Mouse (Mus musculus) erythroblast, embryonic 14.5 days (primary cell): ENCODE data around the gene Ppm1f.

ENCODE experiments used
- GATA1 ChIP-seq: IDR thresholded peaks from 2 replicates; pipeline ENCODE4 v1.6.1; 2012; ENCODE audit warnings: low read length, inconsistent platforms, mixed read lengths
- TAL1 ChIP-seq: IDR thresholded peaks from 3 replicates; pipeline ENCODE4 v1.6.1; 2012; ENCODE audit warnings: low read length, inconsistent platforms, mixed read lengths

GRCm38 (mm10) chr16:16939543-16939942 lies 43.3 kb downstream of the Ppm1f start:
- TF ChIP-seq TAL1, result no peak
- no peak for TF ChIP-seq GATA1
